Mouse (Mus musculus) liver, embryonic 14.5 days (tissue): Measurements from ENCODE around the gene Tmco1.

Experiments
- CTCF ChIP-seq: IDR thresholded peaks from 2 replicates; pipeline ENCODE4 v1.5.1; 2016; ENCODE audit warnings: antibody characterized with exemption, low read depth, control low read depth
- EP300 ChIP-seq: IDR thresholded peaks from 2 replicates; pipeline ENCODE4 v1.6.1; 2016; ENCODE audit warnings: antibody characterized with exemption, low read depth

- TF ChIP-seq CTCF (no peak), EP300 (no peak)
Observed at GRCm38 (mm10) chr1:167374003-167374784, 66.0 kb downstream of the Tmco1 start.
